Mouse (Mus musculus): ENCODE results near the gene Scaf4. TPM values are rescaled to one million over a fixed set of nuclear protein-coding genes. Genes with fewer than 3 reads are reported as not detected.
A peak's percentile ranks its signal among the peaks of the same experiment; 100 is the strongest.

Gene Scaf4
- total and polyA plus RNA-seq, 2 experiments from 2014 or later, result 15.7 to 16.9 TPM

- Histone ChIP-seq H3K4me3 (ENCODE audit: low read depth, low read length) (no peak overlapping the region), H3K4me2 (ENCODE audit: low read depth) (no peak overlapping the region), H3K9me3 (ENCODE audit: low read length) (no peaks in the 10 kb centered on the region), H3K27ac (ENCODE audit: low read depth, low read length) (no peak overlapping the region), H3K4me1 (ENCODE audit: insufficient read depth) (no peaks in the 10 kb centered on the region), H3K9ac (no peak overlapping the region), H3K36me3 (ENCODE audit: insufficient read depth) (peaks cover 44% of the 10 kb centered on the region), H3K27me3 (ENCODE audit: insufficient read depth, low read length) (no peaks in the 10 kb centered on the region)
- DNase-seq, result no peak
- ATAC-seq, result no peak
- 87% methylated on average over 6 of the region's 6 CpGs for WGBS
- no peak for TF ChIP-seq CTCF (IDR thresholded peaks at IDR 0.05; ENCODE audit: low read depth)
Measured at GRCm38 (mm10) chr16:90239128-90239746, 45.1 kb downstream of the Scaf4 start.

- DNase-seq, result no peak
- no peaks in the 10 kb centered on the region for H3K4me1 ChIP-seq (ENCODE audit: insufficient read depth)
- no peak for ATAC-seq
- H3K9ac ChIP-seq, result no peak overlapping the region
- H3K36me3 ChIP-seq (ENCODE audit: insufficient read depth), result peaks cover 17% of the 10 kb centered on the region
- no peak overlapping the region for H3K4me2 ChIP-seq (ENCODE audit: low read depth)
- H3K27ac ChIP-seq (ENCODE audit: low read depth, low read length), result no peak overlapping the region
- no peak for TF ChIP-seq CTCF (IDR thresholded peaks at IDR 0.05; ENCODE audit: low read depth)
- no peaks in the 10 kb centered on the region for H3K27me3 ChIP-seq (ENCODE audit: insufficient read depth, low read length)
- H3K4me3 ChIP-seq (ENCODE audit: low read depth, low read length), result no peak overlapping the region
- H3K9me3 ChIP-seq (ENCODE audit: low read length), result no peaks in the 10 kb centered on the region
- WGBS, result 93% methylated on average over 3 of the region's 3 CpGs
Measured at GRCm38 (mm10) chr16:90235188-90235587, 49.1 kb downstream of the Scaf4 start.

- ATAC-seq (no peak), DNase-seq (no peak)
- Histone ChIP-seq H3K4me2 (ENCODE audit: low read depth) (no peak overlapping the region), H3K4me1 (ENCODE audit: insufficient read depth) (no peaks in the 10 kb centered on the region), H3K9me3 (ENCODE audit: low read length) (no peaks in the 10 kb centered on the region), H3K4me3 (ENCODE audit: low read depth, low read length) (no peak overlapping the region), H3K36me3 (ENCODE audit: insufficient read depth) (peaks cover 16% of the 10 kb centered on the region), H3K9ac (no peak overlapping the region), H3K27me3 (ENCODE audit: insufficient read depth, low read length) (no peaks in the 10 kb centered on the region), H3K27ac (ENCODE audit: low read depth, low read length) (no peak overlapping the region)
- 57% methylated on average over 6 of the region's 6 CpGs for WGBS
- TF ChIP-seq CTCF (IDR thresholded peaks at IDR 0.05; ENCODE audit: low read depth), result no peak
Measured at GRCm38 (mm10) chr16:90234617-90235016, 49.7 kb downstream of the Scaf4 start.

GRCm38 (mm10) chr16:90233702-90234101 lies 50.6 kb downstream of the Scaf4 start:
- no peak overlapping the region for H3K4me3 ChIP-seq (ENCODE audit: low read depth, low read length)
- H3K27ac ChIP-seq (ENCODE audit: low read depth, low read length), result no peak overlapping the region
- no peak overlapping the region for H3K4me2 ChIP-seq (ENCODE audit: low read depth)
- no peak overlapping the region for H3K9ac ChIP-seq
- H3K9me3 ChIP-seq (ENCODE audit: low read length), result no peaks in the 10 kb centered on the region
- DNase-seq (no peak), ATAC-seq (no peak)
- no peaks in the 10 kb centered on the region for H3K4me1 ChIP-seq (ENCODE audit: insufficient read depth)
- H3K27me3 ChIP-seq (ENCODE audit: insufficient read depth, low read length), result no peaks in the 10 kb centered on the region
- H3K36me3 ChIP-seq (ENCODE audit: insufficient read depth), result peaks cover 20% of the 10 kb centered on the region; the same call in 1 of the 2 replicates
- TF ChIP-seq CTCF (IDR thresholded peaks at IDR 0.05; ENCODE audit: low read depth), result no peak
- 91% methylated on average over 10 of the region's 10 CpGs for WGBS

- WGBS, result 92% methylated on average over 7 of the region's 7 CpGs
Measured at GRCm38 (mm10) chr16:90231302-90231701, 53.0 kb downstream of the Scaf4 start.

GRCm38 (mm10) chr16:90229897-90230296 lies 54.4 kb downstream of the Scaf4 start:
- 76% methylated on average over 6 of the region's 6 CpGs for WGBS
- DNase-seq, result no peak
- peaks cover 36% of the 10 kb centered on the region for H3K36me3 ChIP-seq (ENCODE audit: insufficient read depth)
- no peak overlapping the region for H3K4me3 ChIP-seq (ENCODE audit: low read depth, low read length)
- TF ChIP-seq CTCF (IDR thresholded peaks at IDR 0.05; ENCODE audit: low read depth), result no peak
- H3K27ac ChIP-seq (ENCODE audit: low read depth, low read length), result no peak overlapping the region
- no peaks in the 10 kb centered on the region for H3K27me3 ChIP-seq (ENCODE audit: insufficient read depth, low read length)
- H3K9me3 ChIP-seq (ENCODE audit: low read length), result no peaks in the 10 kb centered on the region
- H3K4me1 ChIP-seq (ENCODE audit: insufficient read depth), result no peaks in the 10 kb centered on the region
- no peak overlapping the region for H3K4me2 ChIP-seq (ENCODE audit: low read depth)
- ATAC-seq, result no peak
- no peak overlapping the region for H3K9ac ChIP-seq

More at GRCm38 (mm10) chr16:90231302-90231701, 53.0 kb downstream of the Scaf4 start:
- Histone ChIP-seq H3K27me3 (ENCODE audit: insufficient read depth, low read length) (no peaks in the 10 kb centered on the region), H3K4me1 (ENCODE audit: insufficient read depth) (no peaks in the 10 kb centered on the region), H3K9me3 (ENCODE audit: low read length) (no peaks in the 10 kb centered on the region), H3K27ac (ENCODE audit: low read depth, low read length) (no peak overlapping the region), H3K36me3 (ENCODE audit: insufficient read depth) (peaks cover 24% of the 10 kb centered on the region), H3K9ac (no peak overlapping the region), H3K4me2 (ENCODE audit: low read depth) (no peak overlapping the region), H3K4me3 (ENCODE audit: low read depth, low read length) (no peak overlapping the region)
- no peak for DNase-seq
- ATAC-seq, result no peak
- TF ChIP-seq CTCF (IDR thresholded peaks at IDR 0.05; ENCODE audit: low read depth), result no peak

- Histone ChIP-seq H3K36me3 (ENCODE audit: insufficient read depth) (peaks cover 23% of the 10 kb centered on the region), H3K9ac (peak overlapping the region; percentile 92), H3K4me1 (ENCODE audit: insufficient read depth) (peaks cover 9% of the 10 kb centered on the region), H3K9me3 (ENCODE audit: low read length) (no peaks in the 10 kb centered on the region), H3K4me3 (ENCODE audit: low read depth, low read length) (peak overlapping the region; percentile 94), H3K27me3 (ENCODE audit: insufficient read depth, low read length) (no peaks in the 10 kb centered on the region), H3K4me2 (ENCODE audit: low read depth) (peak overlapping the region; percentile 72), H3K27ac (ENCODE audit: low read depth, low read length) (peak overlapping the region; percentile 91)
- 2% methylated on average over 20 of the region's 20 CpGs for WGBS
- no peak for TF ChIP-seq CTCF (IDR thresholded peaks at IDR 0.05; ENCODE audit: low read depth)
- ATAC-seq (no peak), DNase-seq (peak; percentile 49)
Measured at GRCm38 (mm10) chr16:90221441-90222070, 62.7 kb downstream of the Scaf4 start.

All from forebrain, postnatal 0 days (tissue).